Mouse (Mus musculus) ES-Bruce4 (cell line): ENCODE results near the gene Akna. TPM values are rescaled to one million over a fixed set of nuclear protein-coding genes. Genes with fewer than 3 reads are reported as not detected.
A peak's percentile ranks its signal among the peaks of the same experiment; 100 is the strongest.
"Not testable (repeated sequence)": the region's sequence is repeated elsewhere in the genome, so short reads cannot be mapped to it uniquely, and the experiment has no call there.

Experiments used
- H3K27ac ChIP-seq: 2 replicates; pipeline ENCODE4 v1.5.1; 2012; ENCODE audit warnings: low read length, inconsistent platforms; ENCODE audit not compliant: insufficient read depth
- H3K27me3 ChIP-seq: 2 replicates; pipeline ENCODE4 v1.6.1; 2012; ENCODE audit warnings: mild to moderate bottlenecking, low read length, inconsistent platforms; ENCODE audit not compliant: control insufficient read depth, poor library complexity, insufficient read depth, severe bottlenecking
- H3K36me3 ChIP-seq: 2 replicates; pipeline ENCODE4 v1.6.1; 2012; ENCODE audit warnings: inconsistent platforms, mild to moderate bottlenecking, low read length, moderate library complexity; ENCODE audit not compliant: control insufficient read depth, poor library complexity, insufficient read depth, severe bottlenecking
- H3K4me1 ChIP-seq: one replicate; pipeline ENCODE4 v1.8.1; 2011; ENCODE audit warnings: low read length; ENCODE audit not compliant: control insufficient read depth, insufficient read depth
- H3K4me3 ChIP-seq: 2 replicates; pipeline ENCODE4 v1.5.1; 2011; ENCODE audit warnings: low read depth, mild to moderate bottlenecking, low read length
- H3K9ac ChIP-seq: 2 replicates; pipeline ENCODE4 v1.6.1; 2012; ENCODE audit warnings: low read depth, mild to moderate bottlenecking, inconsistent platforms; ENCODE audit not compliant: poor library complexity, severe bottlenecking
- H3K9me3 ChIP-seq: replicated peaks from 2 replicates; pipeline ENCODE4 v1.6.1; 2012; ENCODE audit warnings: mild to moderate bottlenecking, low read length, inconsistent platforms; ENCODE audit not compliant: control insufficient read depth, poor library complexity, insufficient read depth, severe bottlenecking
- CTCF ChIP-seq: IDR thresholded peaks from one replicate; pipeline ENCODE4 v1.8.1; 2011; ENCODE audit warnings: low read depth, low read length
- EP300 ChIP-seq: IDR thresholded peaks from 2 replicates; pipeline ENCODE4 v1.6.1; 2011; ENCODE audit warnings: low read depth, low read length; ENCODE audit not compliant: insufficient read depth
- POLR2A ChIP-seq: IDR thresholded peaks from one replicate; pipeline ENCODE4 v1.8.1; 2011; ENCODE audit warnings: low read length; ENCODE audit not compliant: insufficient read depth
- polyA plus RNA-seq: library from polyadenylated mRNA; stranded (reverse); fragments of >200 nt; gene quantifications from 2 replicates; pipeline ENCODE4 v1.2.4, GENCODE M21; 2011; ENCODE audit warnings: low read depth; ENCODE audit not compliant: missing spikeins, insufficient read depth, insufficient read length

The Akna gene
- polyA plus RNA-seq, 1 experiment, result 4.0 TPM

DNA sequence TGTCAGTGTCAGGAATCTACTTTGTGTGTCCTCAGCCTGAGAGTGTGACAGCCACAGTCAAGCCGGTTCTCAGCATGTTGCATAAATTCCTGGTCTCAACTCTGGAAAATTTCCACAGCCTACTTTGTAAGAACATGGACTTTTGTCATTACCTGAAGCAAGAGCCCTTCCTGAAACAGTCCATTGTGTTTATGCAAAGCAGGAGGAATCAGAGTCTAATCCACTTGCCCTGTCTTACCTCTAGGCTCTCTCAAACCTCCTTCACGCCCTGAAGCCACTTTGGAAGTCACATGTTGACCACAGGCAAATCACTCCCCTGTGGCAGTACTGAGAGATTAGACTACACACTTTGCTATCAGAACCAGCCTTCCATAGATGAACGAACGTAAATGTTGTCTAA is 60.7 kb downstream of the Akna start:
- H3K9me3 ChIP-seq, result no peaks in the 10 kb centered on the region
- no peak overlapping the region for H3K4me3 ChIP-seq
- H3K27me3 ChIP-seq, result no peaks in the 10 kb centered on the region
- H3K27ac ChIP-seq, result no peak overlapping the region
- no peak overlapping the region for H3K9ac ChIP-seq
- TF ChIP-seq POLR2A (no peak), CTCF (no peak), EP300 (no peak)
- no peaks in the 10 kb centered on the region for H3K36me3 ChIP-seq
- no peaks in the 10 kb centered on the region for H3K4me1 ChIP-seq

DNA sequence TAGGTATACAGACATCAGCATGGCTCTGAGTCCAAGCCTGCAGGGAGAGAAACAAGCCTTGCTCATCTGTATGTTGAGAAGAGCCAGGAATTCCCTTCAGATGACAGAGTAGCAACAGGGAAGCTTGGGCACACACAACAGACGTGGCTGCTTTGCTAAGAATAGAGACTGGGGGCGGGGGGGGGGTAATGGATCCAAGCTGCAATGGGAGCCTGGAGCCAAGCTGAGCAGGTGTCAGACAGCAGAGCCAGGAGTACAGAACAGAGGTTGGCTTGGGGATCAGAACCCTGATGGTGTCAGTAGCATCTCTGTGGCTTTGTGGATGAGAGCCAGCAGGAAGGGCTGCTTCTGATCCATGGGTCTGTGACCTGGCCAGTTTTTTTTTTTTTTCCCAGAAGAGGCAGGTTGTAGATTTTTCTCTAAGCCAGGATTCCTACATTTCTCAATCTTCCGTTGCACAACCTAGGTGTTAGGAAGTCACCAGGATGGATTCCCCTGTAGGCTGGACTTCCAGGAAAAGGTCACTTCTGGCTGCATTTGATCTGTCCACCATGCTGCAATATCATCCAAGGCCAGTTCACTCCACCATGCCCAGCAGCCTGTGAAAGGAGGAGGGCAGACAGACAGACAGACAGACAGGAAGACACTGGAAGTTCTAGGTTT is 64.6 kb downstream of the Akna start:
- Histone ChIP-seq H3K36me3 (no peaks in the 10 kb centered on the region), H3K4me3 (no peak overlapping the region), H3K9me3 (no peaks in the 10 kb centered on the region), H3K27me3 (no peaks in the 10 kb centered on the region), H3K9ac (no peak overlapping the region), H3K27ac (no peak overlapping the region), H3K4me1 (no peaks in the 10 kb centered on the region)
- TF ChIP-seq CTCF (no peak), POLR2A (no peak), EP300 (no peak)

DNA sequence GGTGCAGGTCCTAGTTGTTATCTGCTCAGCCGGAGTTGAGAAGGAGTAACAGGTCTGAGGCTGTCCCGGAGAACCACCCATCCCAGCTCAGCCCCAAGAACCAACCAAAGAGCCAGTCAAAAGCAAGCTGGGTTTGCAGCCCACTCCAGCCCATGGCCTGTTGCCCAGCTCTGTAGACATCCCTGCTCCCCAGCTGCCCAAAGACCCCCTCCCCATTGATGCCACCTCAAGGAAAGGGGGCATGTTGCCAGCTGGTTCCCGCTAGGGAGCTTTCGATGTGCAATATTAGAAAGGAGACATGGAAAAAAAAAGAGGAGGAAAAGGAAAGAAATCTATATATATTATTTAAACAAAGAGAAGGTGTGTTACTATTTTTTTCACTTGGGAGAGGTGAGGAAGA is 69.8 kb downstream of the Akna start:
- no peak overlapping the region for H3K4me3 ChIP-seq
- TF ChIP-seq POLR2A (no peak), EP300 (no peak), CTCF (no peak)
- no peaks in the 10 kb centered on the region for H3K9me3 ChIP-seq
- H3K27ac ChIP-seq, result no peak overlapping the region
- H3K4me1 ChIP-seq, result no peaks in the 10 kb centered on the region
- H3K36me3 ChIP-seq, result no peaks in the 10 kb centered on the region
- H3K27me3 ChIP-seq, result no peaks in the 10 kb centered on the region
- H3K9ac ChIP-seq, result no peak overlapping the region

DNA sequence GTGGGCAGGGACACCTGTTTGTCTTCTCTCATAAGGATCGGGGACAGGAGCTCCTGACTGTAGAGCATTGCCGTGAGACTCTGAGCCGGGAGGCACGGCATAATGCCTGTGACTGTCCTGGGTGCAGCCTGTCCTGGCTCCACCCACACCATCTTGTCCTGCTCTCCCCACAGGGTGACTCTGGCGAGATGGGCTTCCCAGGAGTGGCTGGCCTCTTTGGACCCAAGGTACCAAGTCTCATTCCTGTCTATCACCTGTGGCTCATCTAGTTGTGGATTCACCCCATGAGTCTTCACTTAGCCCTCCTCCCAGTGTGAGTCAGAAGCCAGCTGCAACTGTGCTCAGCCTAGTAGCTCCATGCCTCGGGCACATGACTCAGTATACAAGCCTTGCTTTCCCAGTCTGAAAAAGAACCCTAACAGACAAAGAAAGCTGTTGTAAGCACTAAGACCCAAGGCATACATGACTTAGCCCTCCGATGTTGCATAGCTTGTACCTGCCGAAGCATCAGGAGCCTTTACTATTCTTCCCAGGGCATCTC is 79.8 kb downstream of the Akna start:
- Histone ChIP-seq H3K27ac (no peak overlapping the region), H3K4me3 (no peak overlapping the region), H3K36me3 (no peaks in the 10 kb centered on the region), H3K4me1 (no peaks in the 10 kb centered on the region), H3K27me3 (no peaks in the 10 kb centered on the region), H3K9me3 (no peaks in the 10 kb centered on the region; the same call in 1 of the 2 replicates), H3K9ac (no peak overlapping the region)
- TF ChIP-seq EP300, result no peak
- TF ChIP-seq CTCF, result no peak
- TF ChIP-seq POLR2A, result no peak

DNA sequence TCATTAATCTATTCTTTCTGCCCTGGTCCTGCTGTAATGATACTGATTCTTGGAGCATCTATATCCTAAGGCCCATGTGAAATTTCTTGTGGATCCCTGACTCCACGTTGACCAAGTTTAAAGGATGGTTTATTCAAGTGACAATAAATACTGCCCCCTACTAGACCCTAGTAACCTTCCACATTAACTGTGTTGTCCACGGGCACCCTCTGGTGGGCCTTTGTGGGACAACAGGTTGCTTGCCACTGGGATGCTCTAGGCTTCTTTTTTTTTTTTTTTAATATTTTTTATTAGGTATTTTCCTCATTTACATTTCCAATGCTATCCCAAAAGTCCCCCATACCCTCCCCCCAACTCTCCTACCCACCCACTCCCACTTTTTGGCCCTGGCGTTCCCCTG is 83.6 kb downstream of the Akna start:
- peak; percentile 44 for TF ChIP-seq CTCF
- not testable (repeated sequence) for H3K4me3 ChIP-seq, H3K36me3 ChIP-seq

More for the DNA sequence above, 83.6 kb downstream of the Akna start:
- H3K27me3 ChIP-seq, H3K4me1 ChIP-seq, H3K9ac ChIP-seq, H3K9me3 ChIP-seq, H3K27ac ChIP-seq: not testable (repeated sequence)

Other genes starting within 250 kb of the Akna start
- not detected in 2 replicates for gene Ambp, start 248.6 kb downstream of the Akna start, polyA plus RNA-seq
- not detected in 2 replicates for gene Kif12, start 231.2 kb downstream of the Akna start, polyA plus RNA-seq
- 1.4 and 1.7 TPM in 2 replicates for gene Col27a1, start 189.3 kb downstream of the Akna start, polyA plus RNA-seq
- gene Orm1, start 58.8 kb downstream of the Akna start, polyA plus RNA-seq, result not detected in 2 replicates
- gene Orm3, start 47.2 kb downstream of the Akna start, polyA plus RNA-seq, result not detected in 2 replicates
- gene Orm2, start 40.9 kb downstream of the Akna start, polyA plus RNA-seq, result not detected in 2 replicates
- gene Whrn, start 92.6 kb upstream of the Akna start, polyA plus RNA-seq, result 33.5 and 40.2 TPM in 2 replicates
- 187 and 192 TPM in 2 replicates for gene Atp6v1g1, start 141.4 kb upstream of the Akna start, polyA plus RNA-seq
- 4.4 and 8.9 TPM in 2 replicates for gene Tmem268, start 155.4 kb upstream of the Akna start, polyA plus RNA-seq
- not detected in 2 replicates for gene Gm11213, start 201.9 kb upstream of the Akna start, polyA plus RNA-seq
- gene Tex48, start 219.1 kb upstream of the Akna start, polyA plus RNA-seq, result not detected in 2 replicates